Mouse (Mus musculus) gastrocnemius, postnatal 36 days (tissue): ENCODE data around the gene Gpam. TPM values are rescaled to one million over a fixed set of nuclear protein-coding genes. Genes with fewer than 3 reads are reported as not detected.

ENCODE experiments used
- DNase-seq, 2 experiments: peaks; one replicate each; pipeline ENCODE4 v3.0.0; 2022
- intact Hi-C: fragments of 180-260 bp; cut with DNase I; formaldehyde crosslinking; loops from one replicate; pipeline ENCODE4 v1.15.1; 2025
- total RNA-seq, 2 experiments: library from RNA; stranded (reverse); gene quantifications; 2 replicates each; pipeline ENCODE4 v1.2.3; 2021

Gene Gpam
- total RNA-seq, 2 experiments from 2014 or later = 89.3 to 133 TPM

GRCm38 (mm10) chr19:55143391-55144300 is 16.6 kb upstream of the Gpam start:
- intact Hi-C loops = loop anchor here (5.0 kb wide), 1 partner anchor 39 kb away; the partner anchor contains the start of gene Tectb

GRCm38 (mm10) chr19:55139301-55139700 is 12.3 kb upstream of the Gpam start:
- DNase-seq = no peak
- intact Hi-C loops = no loop called here

More at GRCm38 (mm10) chr19:55143391-55144300, 16.6 kb upstream of the Gpam start:
- no peak for DNase-seq

GRCm38 (mm10) chr19:55138506-55138905 is 11.5 kb upstream of the Gpam start:
- DNase-seq = no peak
- intact Hi-C loops = no loop called here

GRCm38 (mm10) chr19:55137884-55138283 is 10.8 kb upstream of the Gpam start:
- intact Hi-C loops = no loop called here

GRCm38 (mm10) chr19:55136693-55137427 is 9.8 kb upstream of the Gpam start:
- DNase-seq = peak in 1 of 2 experiments; percentile 33
- intact Hi-C loops = no loop called here

More at GRCm38 (mm10) chr19:55137884-55138283, 10.8 kb upstream of the Gpam start:
- DNase-seq = no peak

- DNase-seq = no peak
- intact Hi-C loops = no loop called here
Observed at GRCm38 (mm10) chr19:55135918-55136317, 8.9 kb upstream of the Gpam start.

GRCm38 (mm10) chr19:55134521-55134920 is 7.5 kb upstream of the Gpam start:
- no peak for DNase-seq
- intact Hi-C loops = no loop called here

- intact Hi-C loops = no loop called here
- no peak for DNase-seq
Observed at GRCm38 (mm10) chr19:55132476-55132875, 5.4 kb upstream of the Gpam start.

GRCm38 (mm10) chr19:55131747-55132146 is 4.7 kb upstream of the Gpam start:
- DNase-seq = no peak
- intact Hi-C loops = no loop called here

GRCm38 (mm10) chr19:55128469-55128868 is 1.4 kb upstream of the Gpam start:
- no peak for DNase-seq
- intact Hi-C loops = no loop called here

GRCm38 (mm10) chr19:55125456-55125855 is 1.6 kb downstream of the Gpam start:
- intact Hi-C loops = loop anchor here (2.0 kb wide), 1 partner anchor 51 kb away; no protein-coding TSS in a partner anchor
- DNase-seq = no peak

GRCm38 (mm10) chr19:55123001-55123536 is 4.0 kb downstream of the Gpam start:
- no peak for DNase-seq
- intact Hi-C loops = no loop called here

- intact Hi-C loops = no loop called here
- DNase-seq = no peak
Observed at GRCm38 (mm10) chr19:55122351-55122980, 4.6 kb downstream of the Gpam start.

GRCm38 (mm10) chr19:55121836-55122235 is 5.2 kb downstream of the Gpam start:
- DNase-seq = no peak
- intact Hi-C loops = no loop called here

GRCm38 (mm10) chr19:55120518-55121244 is 6.4 kb downstream of the Gpam start:
- DNase-seq = no peak

GRCm38 (mm10) chr19:55119541-55119940 is 7.5 kb downstream of the Gpam start:
- no peak for DNase-seq
- intact Hi-C loops = no loop called here

More at GRCm38 (mm10) chr19:55120518-55121244, 6.4 kb downstream of the Gpam start:
- intact Hi-C loops = no loop called here

- intact Hi-C loops = no loop called here
- DNase-seq = no peak
Observed at GRCm38 (mm10) chr19:55117991-55118390, 9.0 kb downstream of the Gpam start.

- intact Hi-C loops = no loop called here
- no peak for DNase-seq
Observed at GRCm38 (mm10) chr19:55117059-55117815, 9.8 kb downstream of the Gpam start.

- intact Hi-C loops = no loop called here
- no peak for DNase-seq
Observed at GRCm38 (mm10) chr19:55115532-55115931, 11.5 kb downstream of the Gpam start.
